Mouse (Mus musculus): ENCODE data around the gene Cdhr3.

GRCm38 (mm10) chr12:33053746-33054145 is 38.9 kb downstream of the Cdhr3 start:
- no peak for TF ChIP-seq CTCF (IDR thresholded peaks at IDR 0.05; ENCODE audit: control insufficient read depth, insufficient read depth, insufficient read length)
- no peak for TF ChIP-seq MYOG (IDR thresholded peaks at IDR 0.05; ENCODE audit: control insufficient read depth, extremely low read depth, insufficient read length)
- no peak for TF ChIP-seq MYOD1 (IDR thresholded peaks at IDR 0.05; ENCODE audit: control insufficient read depth, insufficient read length, low read depth)
- no peak for TF ChIP-seq CEBPB (IDR thresholded peaks at IDR 0.05; ENCODE audit: low read depth)
- TF ChIP-seq FOSL1 (IDR thresholded peaks at IDR 0.05; ENCODE audit: insufficient read depth, low read length, poor library complexity, severe bottlenecking) = no peak

All from C2C12 (cell line).